ENCODE assay signal across 8 mouse cellular contexts in the genomic region with DNA sequence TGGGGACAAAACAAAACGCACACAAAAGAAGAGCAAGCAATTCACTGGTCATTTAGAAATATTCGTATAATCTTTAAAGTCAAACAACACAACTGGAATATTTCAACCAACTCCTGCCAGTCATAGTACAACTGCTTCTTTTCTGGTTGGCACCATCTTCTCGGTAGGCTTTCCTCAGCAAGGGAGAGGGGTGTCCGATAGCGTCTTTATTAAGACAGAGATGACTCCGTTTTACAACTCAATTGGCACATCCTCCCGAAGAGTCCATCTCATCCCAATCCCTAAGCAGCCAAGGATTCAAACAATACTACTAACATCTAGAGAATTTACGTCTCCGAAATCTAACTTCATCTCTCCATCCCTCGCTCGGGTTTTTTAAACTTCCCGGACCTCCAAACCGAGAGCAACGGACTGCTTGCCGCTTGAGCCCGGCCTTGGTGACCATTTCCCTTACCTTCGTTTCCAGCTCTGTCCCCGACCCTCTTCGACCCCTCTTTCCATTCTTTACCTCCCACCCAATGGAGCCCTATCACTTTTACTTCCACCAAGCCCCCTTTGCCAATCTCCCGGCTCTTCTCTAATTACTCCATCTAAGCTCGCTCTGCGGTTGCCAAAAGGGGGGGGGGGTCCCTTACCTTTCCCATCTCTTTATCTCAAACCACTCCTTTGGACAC. TPM values are rescaled to one million over a fixed set of nuclear protein-coding genes. Genes with fewer than 3 reads are reported as not detected.
DNase-seq lines count a peak whose midpoint lies in the region; ATAC-seq and TF ChIP-seq lines count a peak whose summit lies in the region.

No protein-coding gene starts in this region.

- H3K4me2 ChIP-seq in heart, embryonic 13.5 days: peak overlapping the region; percentile 81
- peak overlapping the region; percentile 91 for H3K4me2 ChIP-seq in forebrain, embryonic 16.5 days (ENCODE audit: low read length)
- H3K4me2 ChIP-seq in liver, postnatal 0 days (ENCODE audit: low read depth, low read length): peak overlapping the region; percentile 94

- peak overlapping the region; percentile 90 for H3K4me3 ChIP-seq in heart, embryonic 13.5 days
- peak overlapping the region; percentile 83 for H3K4me3 ChIP-seq in G1E (ENCODE audit: low read depth, low read length)
- peak overlapping the region; percentile 94 for H3K4me3 ChIP-seq in forebrain, embryonic 16.5 days (replicated peaks; ENCODE audit: low read length)
- H3K4me3 ChIP-seq in liver, postnatal 0 days (ENCODE audit: low read depth, low read length): peak overlapping the region; percentile 91

- TF ChIP-seq EP300 in liver, postnatal 0 days (IDR thresholded peaks at IDR 0.05; ENCODE audit: low read depth): no peak

- DNase-seq in heart, adult 8-10 months (ENCODE audit: low spot score): no peak
- no peak for DNase-seq in G1E (ENCODE audit: low spot score)
- DNase-seq in liver, postnatal 0 days: no peak
- DNase-seq in left cerebral cortex, adult 11 months (ENCODE audit: low spot score): no peak
- no peak for DNase-seq in spleen, adult 18-20 months
- no peak for DNase-seq in natural killer cell, adult 2 months (ENCODE audit: low spot score in 2 of 2)

- peak overlapping the region; percentile 93 for H3K9ac ChIP-seq in heart, embryonic 13.5 days
- peak overlapping the region; percentile 89 for H3K9ac ChIP-seq in forebrain, embryonic 16.5 days (replicated peaks; ENCODE audit: low read depth, low read length)
- H3K9ac ChIP-seq in liver, postnatal 0 days (replicated peaks): peak overlapping the region; percentile 76

- H3K4me1 ChIP-seq in heart, embryonic 13.5 days: peaks cover 66% of the 10 kb centered on the region
- peaks cover 61% of the 10 kb centered on the region for H3K4me1 ChIP-seq in G1E (ENCODE audit: insufficient read depth, low read depth, low read length)
- peaks cover 33% of the 10 kb centered on the region for H3K4me1 ChIP-seq in forebrain, embryonic 16.5 days (replicated peaks; ENCODE audit: control insufficient read depth, insufficient read depth, low read length)
- peaks cover 31% of the 10 kb centered on the region for H3K4me1 ChIP-seq in liver, postnatal 0 days (ENCODE audit: insufficient read depth)

- peaks cover 6% of the 10 kb centered on the region; the same call in 1 of the 2 replicates for H3K36me3 ChIP-seq in heart, embryonic 13.5 days
- H3K36me3 ChIP-seq in G1E (replicated peaks): peaks cover 11% of the 10 kb centered on the region
- peaks cover 3% of the 10 kb centered on the region; the same call in 1 of the 2 replicates for H3K36me3 ChIP-seq in forebrain, embryonic 16.5 days (ENCODE audit: control insufficient read depth, insufficient read depth)
- peaks cover 6% of the 10 kb centered on the region for H3K36me3 ChIP-seq in liver, postnatal 0 days (replicated peaks; ENCODE audit: insufficient read depth, low read length)

- under 1% methylated on average over 22 of the region's 22 CpGs for WGBS in heart, embryonic 13.5 days
- WGBS in forebrain, embryonic 16.5 days: 1% methylated on average over 22 of the region's 22 CpGs
- WGBS in liver, postnatal 0 days (ENCODE audit: insufficient replicate concordance): 2% methylated on average over 22 of the region's 22 CpGs

- no peaks in the 10 kb centered on the region for H3K9me3 ChIP-seq in heart, embryonic 13.5 days
- H3K9me3 ChIP-seq in G1E (replicated peaks): no peaks in the 10 kb centered on the region
- no peaks in the 10 kb centered on the region for H3K9me3 ChIP-seq in forebrain, embryonic 16.5 days (ENCODE audit: control insufficient read depth, low read length)
- H3K9me3 ChIP-seq in liver, postnatal 0 days (ENCODE audit: low read length): no peaks in the 10 kb centered on the region

- no peak for ATAC-seq in heart, embryonic 13.5 days (ENCODE audit: extremely low read depth, insufficient number of reproducible peaks, low FRiP score, low TSS enrichment)
- ATAC-seq in G1E (ENCODE audit: extremely low read depth, insufficient number of reproducible peaks, low FRiP score, poor library complexity, severe bottlenecking): no peak
- ATAC-seq in forebrain, embryonic 16.5 days: no peak
- ATAC-seq in liver, postnatal 0 days: no peak

- H3K27ac ChIP-seq in heart, embryonic 13.5 days (replicated peaks): peak overlapping the region; percentile 80
- peak overlapping the region; percentile 48 for H3K27ac ChIP-seq in forebrain, embryonic 16.5 days (ENCODE audit: low read length)
- peak overlapping the region; percentile 58 for H3K27ac ChIP-seq in liver, postnatal 0 days (ENCODE audit: low read depth)

- peaks cover 8% of the 10 kb centered on the region for H3K27me3 ChIP-seq in heart, embryonic 13.5 days (replicated peaks)
- H3K27me3 ChIP-seq in G1E (ENCODE audit: insufficient read depth, low read length): no peaks in the 10 kb centered on the region
- 0 out of 2 replicates have a peak, but pooled peaks cover 3% of the 10 kb centered on the region for H3K27me3 ChIP-seq in forebrain, embryonic 16.5 days (replicated peaks; ENCODE audit: control insufficient read depth, insufficient read depth, low read length)
- H3K27me3 ChIP-seq in liver, postnatal 0 days (ENCODE audit: insufficient read depth, low read length): no peaks in the 10 kb centered on the region

- no peak for TF ChIP-seq CTCF in G1E (IDR thresholded peaks at IDR 0.05; ENCODE audit: low read depth, low read length)
- no peak for TF ChIP-seq CTCF in liver, postnatal 0 days (IDR thresholded peaks at IDR 0.05; ENCODE audit: low read depth)

RNA-seq across cellular contexts. Expression of a gene that starts 0.6 kb away (rescaled TPM):
- 11.3 and 12.3 TPM in 2 replicates for polyA plus RNA-seq in heart, embryonic 13.5 days (2015; fragmentation: Nextera tagmentation; extraction: Ambion mirVana)
- total RNA-seq in heart, adult 8-10 months (2022): 1 to 10 TPM; 2.9 to 5.4 (median 3.4) TPM
- total RNA-seq in G1E (2014; fragmentation: Nextera tagmentation) (16.7 and 19.5 TPM in 2 replicates), G1E (2017) (6.1 and 7.2 TPM in 2 replicates)
- 4.0 and 7.4 TPM in 2 replicates for polyA plus RNA-seq in G1E (2012)
- 8.6 and 10.6 TPM in 2 replicates for polyA plus RNA-seq in forebrain, embryonic 16.5 days (2015; fragmentation: Nextera tagmentation; extraction: Ambion mirVana)
- polyA plus RNA-seq in liver, postnatal 0 days (2015; fragmentation: Nextera tagmentation; extraction: Ambion mirVana): 4.6 and 4.7 TPM in 2 replicates
